Mouse (Mus musculus): Measurements from ENCODE around the gene Snrpa1. TPM values are rescaled to one million over a fixed set of nuclear protein-coding genes. Genes with fewer than 3 reads are reported as not detected.

The Snrpa1 gene
- total and polyA plus RNA-seq, 3 experiments: 3.3 to 32.6 (median 29.9) TPM

- no peak for DNase-seq
Measured at GRCm38 (mm10) chr7:66113561-66113960, 54.8 kb downstream of the Snrpa1 start.

DNA sequence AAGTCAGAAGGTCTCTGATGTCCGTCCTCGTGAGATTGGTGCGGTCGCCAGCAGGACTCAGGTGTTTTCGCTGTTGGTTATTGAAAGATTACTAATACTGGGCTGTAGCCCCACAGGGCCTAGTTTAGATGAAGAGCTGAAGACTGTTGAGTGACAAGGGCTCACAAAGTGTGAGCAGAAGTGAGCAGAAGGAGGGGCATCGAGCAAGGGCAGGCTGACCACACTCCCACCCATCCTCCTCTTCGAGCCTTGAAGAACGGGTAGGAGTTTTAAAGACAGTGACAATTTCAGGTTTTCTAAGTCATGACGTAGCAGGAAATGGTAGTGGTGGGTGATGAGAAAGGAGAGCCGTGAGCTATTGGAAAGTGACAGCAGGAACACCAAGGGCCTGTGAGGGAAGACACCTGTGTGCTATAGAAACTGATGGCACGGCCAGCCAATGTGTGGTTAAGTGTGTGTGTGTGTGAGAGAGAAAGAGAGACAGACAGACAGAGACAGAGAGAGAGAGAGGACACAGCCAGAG lies 57.1 kb downstream of the Snrpa1 start:
- no peak for DNase-seq

GRCm38 (mm10) chr7:66116906-66117482 lies 58.2 kb downstream of the Snrpa1 start:
- no peak for DNase-seq

DNA sequence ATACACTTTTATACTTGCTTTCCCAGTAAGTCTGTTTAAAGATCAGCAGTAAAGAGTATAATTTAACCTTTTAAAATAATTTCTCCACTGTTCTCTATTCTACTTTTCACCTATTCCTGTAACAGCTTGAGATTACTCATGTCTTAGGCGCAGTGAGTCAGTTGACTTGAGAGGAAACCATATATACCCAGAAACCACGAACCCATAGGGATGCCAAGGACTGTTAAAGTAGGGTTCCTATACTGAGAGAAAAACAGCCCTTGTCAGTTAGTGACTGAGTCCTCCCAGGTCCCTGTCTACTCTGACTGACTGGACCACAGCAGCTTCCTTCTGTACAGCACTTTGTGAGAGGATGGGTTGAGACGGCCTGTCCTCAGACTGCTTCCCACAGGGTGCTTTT lies 59.2 kb downstream of the Snrpa1 start:
- DNase-seq: no peak

DNA sequence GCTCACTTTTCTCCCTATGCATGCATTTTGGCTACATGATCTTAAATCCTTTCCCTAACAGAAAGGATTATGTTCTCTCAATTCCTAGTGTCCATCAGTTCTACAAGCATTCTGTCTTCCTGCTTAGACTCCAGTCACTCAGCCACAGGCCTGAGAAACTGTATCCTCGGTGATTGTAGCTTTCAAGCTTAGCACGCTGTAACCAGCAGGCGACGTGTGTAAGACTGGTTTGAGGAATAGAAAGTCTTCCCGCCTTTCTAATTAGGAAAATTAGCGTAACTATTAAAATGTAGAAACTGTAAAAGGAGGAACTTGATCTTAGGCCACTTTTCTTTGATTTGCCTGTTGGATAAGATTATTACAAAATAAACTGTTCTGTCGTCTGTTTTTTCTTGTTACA lies 60.0 kb downstream of the Snrpa1 start:
- no peak for DNase-seq

DNA sequence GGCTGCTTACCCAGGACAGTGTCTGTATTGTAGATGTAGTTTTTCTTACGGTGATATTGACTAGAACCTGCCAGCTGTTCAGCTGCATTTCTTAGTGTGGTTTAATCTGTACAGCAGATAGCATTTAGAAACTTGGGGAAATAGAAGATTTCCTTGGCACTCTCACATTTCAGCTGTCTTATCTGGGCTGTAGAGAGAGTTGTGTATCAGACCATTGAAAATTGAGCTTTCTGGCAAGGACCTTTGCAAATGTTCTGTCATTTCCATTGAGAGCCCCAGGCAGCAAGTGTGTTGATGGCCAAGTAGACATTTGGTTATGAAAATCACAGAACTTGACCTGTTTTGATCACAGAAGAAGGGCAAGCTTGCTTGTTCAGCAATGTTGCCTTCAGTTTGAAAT lies 61.3 kb downstream of the Snrpa1 start:
- DNase-seq: no peak

- DNase-seq: no peak
Measured at GRCm38 (mm10) chr7:66120702-66121396, 62.0 kb downstream of the Snrpa1 start.

Other genes starting within 250 kb of the Snrpa1 start
- gene Pcsk6, start 197.3 kb upstream of the Snrpa1 start, total RNA-seq (2021): 10 to 100 TPM; 23.0 to 34.8 TPM
- 7.0 and 9.8 TPM in 2 replicates for gene Pcsk6, start 197.3 kb upstream of the Snrpa1 start, polyA plus RNA-seq (2012; rRNA removed)
- not detected for gene Gm45213, start 15.4 kb upstream of the Snrpa1 start, total RNA-seq (2021)
- not detected in 2 replicates for gene Gm45213, start 15.4 kb upstream of the Snrpa1 start, polyA plus RNA-seq (2012; rRNA removed)
- gene Selenos, start 20.6 kb downstream of the Snrpa1 start, total RNA-seq (2021): 100 to 1,000 TPM in 1 of 2 experiments, 10 to 100 TPM in 1; 79.6 to 100 TPM
- 163 and 188 TPM in 2 replicates for gene Selenos, start 20.6 kb downstream of the Snrpa1 start, polyA plus RNA-seq (2012; rRNA removed)
- gene Chsy1, start 50.5 kb downstream of the Snrpa1 start, total RNA-seq (2021): 10 to 100 TPM; 12.6 to 17.0 TPM
- gene Chsy1, start 50.5 kb downstream of the Snrpa1 start, polyA plus RNA-seq (2012; rRNA removed): 3.2 and 4.1 TPM in 2 replicates